Mouse (Mus musculus): ENCODE measurements at regions not wholly inside any gene's neighbourhood (a gene's known extent, or its start where the extent isn't known, plus 50 kb on each side); places are given as distances from the start of the nearest gene placed in this dataset.

DNA sequence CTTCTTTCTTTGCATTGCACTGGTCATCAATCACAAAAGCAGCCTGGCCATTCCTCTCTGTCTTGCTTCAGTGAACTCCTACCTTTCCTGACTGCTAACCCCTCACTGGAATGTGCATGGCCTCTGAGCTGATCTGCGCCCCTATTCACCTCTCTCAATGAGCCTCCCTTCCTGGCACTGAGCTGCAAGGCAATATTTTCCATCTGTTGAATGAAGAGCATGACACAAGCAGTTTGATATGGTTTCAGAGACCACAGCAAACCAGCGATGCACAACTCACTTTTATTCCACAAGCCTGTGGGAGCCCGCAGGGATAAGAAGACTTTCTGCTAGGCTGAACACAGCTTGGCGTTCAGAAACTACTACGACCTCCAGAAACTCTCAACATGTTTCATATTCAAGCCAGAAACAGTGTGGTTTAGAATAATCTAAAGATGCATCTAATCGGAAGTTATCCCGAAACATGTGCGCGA, 208.1 kb downstream of the Trim52 start:
- TF ChIP-seq CTCF (IDR thresholded peaks at IDR 0.05; ENCODE audit: control insufficient read depth, insufficient read depth, low read length) = no peak
- TF ChIP-seq POLR2A (IDR thresholded peaks at IDR 0.05; ENCODE audit: borderline replicate concordance, control insufficient read depth, low read depth, low read length) = no peak
- no peak overlapping the region for H3K4me3 ChIP-seq (replicated peaks; ENCODE audit: control insufficient read depth, low read depth, low read length)
- no peaks in the 10 kb centered on the region for H3K4me1 ChIP-seq (ENCODE audit: control insufficient read depth, insufficient read depth, low read length)
- no peak overlapping the region for H3K27ac ChIP-seq (ENCODE audit: control insufficient read depth, insufficient read depth, low read depth, low read length, poor library complexity)
- WGBS = 85% methylated on average over 9 of the region's 9 CpGs

DNA sequence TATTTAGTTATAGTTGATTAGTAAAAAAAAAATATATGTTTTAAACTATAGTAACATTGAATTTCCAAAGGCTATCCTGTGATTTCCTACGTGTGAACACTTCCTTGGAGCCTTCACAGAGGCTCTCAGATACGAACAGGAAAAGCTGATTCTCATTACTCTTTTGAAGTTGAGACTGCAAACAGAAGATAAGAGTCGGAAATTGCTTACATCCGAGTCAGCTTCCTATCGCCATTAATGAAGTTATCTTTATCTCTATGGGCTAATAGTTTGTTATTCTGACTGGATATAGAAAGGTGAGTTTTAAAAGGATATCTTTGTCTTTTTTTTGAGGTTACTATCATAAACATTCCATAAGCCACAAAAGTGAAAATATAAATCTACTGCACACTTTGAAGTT, 212.8 kb downstream of the Trim52 start:
- Histone ChIP-seq H3K27ac (ENCODE audit: control insufficient read depth, insufficient read depth, low read depth, low read length, poor library complexity) (no peak overlapping the region), H3K4me1 (ENCODE audit: control insufficient read depth, insufficient read depth, low read length) (no peaks in the 10 kb centered on the region), H3K4me3 (replicated peaks; ENCODE audit: control insufficient read depth, low read depth, low read length) (no peak overlapping the region)
- TF ChIP-seq POLR2A (IDR thresholded peaks at IDR 0.05; ENCODE audit: borderline replicate concordance, control insufficient read depth, low read depth, low read length) (no peak), CTCF (IDR thresholded peaks at IDR 0.05; ENCODE audit: control insufficient read depth, insufficient read depth, low read length) (no peak)
- 22% methylated on average over 5 of the region's 5 CpGs for WGBS

DNA sequence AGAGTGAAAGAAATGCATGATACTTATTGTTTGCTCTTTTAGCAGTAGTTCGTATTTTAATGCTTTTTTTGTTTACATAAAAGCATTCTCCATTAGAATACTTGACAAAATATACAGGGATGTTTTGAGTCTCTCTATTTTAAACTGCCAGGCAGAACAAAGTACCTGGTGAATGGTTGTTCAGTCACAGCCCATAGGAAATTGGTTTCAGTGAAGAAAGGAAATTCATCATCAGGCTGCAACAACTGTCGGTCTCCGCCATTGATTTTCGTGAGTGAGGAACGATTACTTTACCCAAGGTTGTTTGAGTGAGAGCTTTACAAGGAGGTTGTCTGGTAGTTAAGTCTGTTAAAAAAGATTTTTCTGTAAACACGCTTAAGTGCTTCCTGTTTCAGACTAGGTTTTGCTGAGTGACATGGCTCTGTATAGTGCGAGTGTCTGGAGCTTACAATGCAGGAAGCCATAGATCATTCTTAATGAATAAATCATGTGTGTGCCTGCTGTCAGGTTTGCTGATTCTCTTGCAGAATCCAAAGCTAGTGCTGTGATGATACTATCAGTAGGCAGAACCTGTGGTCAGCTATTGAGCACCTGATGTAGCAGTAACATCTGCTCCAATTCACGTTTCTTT, 221.8 kb downstream of the Trim52 start:
- TF ChIP-seq POLR2A (IDR thresholded peaks at IDR 0.05; ENCODE audit: borderline replicate concordance, control insufficient read depth, low read depth, low read length) (no peak), CTCF (IDR thresholded peaks at IDR 0.05; ENCODE audit: control insufficient read depth, insufficient read depth, low read length) (no peak)
- H3K4me3 ChIP-seq (replicated peaks; ENCODE audit: control insufficient read depth, low read depth, low read length) = no peak overlapping the region
- no peaks in the 10 kb centered on the region for H3K4me1 ChIP-seq (ENCODE audit: control insufficient read depth, insufficient read depth, low read length)
- 29% methylated on average over 8 of the region's 8 CpGs for WGBS
- H3K27ac ChIP-seq (ENCODE audit: control insufficient read depth, insufficient read depth, low read depth, low read length, poor library complexity) = no peak overlapping the region

DNA sequence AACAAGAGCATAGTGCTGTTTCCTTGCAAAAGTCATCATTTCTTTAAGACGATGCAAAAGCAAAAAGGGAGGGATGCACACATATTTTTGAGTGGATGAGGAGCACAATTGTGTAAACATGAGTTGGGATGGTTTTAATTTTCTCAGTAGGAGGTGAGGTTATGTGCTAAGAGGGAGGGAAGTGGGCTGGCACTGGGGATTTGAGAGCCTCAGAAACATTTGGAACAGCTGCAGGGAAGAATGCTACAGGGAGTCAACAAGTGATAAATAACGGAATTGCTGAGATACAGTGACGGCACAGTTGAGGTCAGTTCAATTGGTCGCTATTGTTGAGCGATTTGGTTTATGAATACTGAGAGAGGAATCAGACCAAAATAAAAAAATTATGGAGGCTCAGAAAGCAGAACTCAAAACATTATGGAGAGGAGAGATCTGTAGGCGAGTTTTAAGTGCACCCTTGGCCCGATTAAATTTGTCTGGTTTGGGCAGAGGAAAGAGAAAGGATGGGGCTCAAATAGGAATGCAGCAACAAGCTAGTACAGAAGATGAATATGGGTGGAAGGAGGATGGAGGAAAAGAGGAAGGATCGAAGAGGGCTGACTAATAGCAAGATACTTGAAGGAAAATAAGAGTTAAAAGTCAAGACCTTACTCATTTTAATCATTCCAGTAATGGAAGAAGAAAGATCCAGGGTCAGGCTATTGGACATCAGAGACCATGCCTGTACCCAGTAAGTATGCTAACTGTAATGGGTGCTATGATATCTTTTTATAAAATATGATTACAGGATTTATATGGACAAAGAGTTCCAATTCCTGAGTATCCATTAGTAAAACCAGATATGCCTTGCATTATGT, 259.0 kb downstream of the Trim52 start:
- Histone ChIP-seq H3K4me3 (replicated peaks; ENCODE audit: control insufficient read depth, low read depth, low read length) (no peak overlapping the region), H3K4me1 (ENCODE audit: control insufficient read depth, insufficient read depth, low read length) (no peaks in the 10 kb centered on the region), H3K27ac (ENCODE audit: control insufficient read depth, insufficient read depth, low read depth, low read length, poor library complexity) (no peak overlapping the region)
- WGBS = 79% methylated on average over 8 of the region's 8 CpGs
- TF ChIP-seq CTCF (IDR thresholded peaks at IDR 0.05; ENCODE audit: control insufficient read depth, insufficient read depth, low read length) (no peak), POLR2A (IDR thresholded peaks at IDR 0.05; ENCODE audit: borderline replicate concordance, control insufficient read depth, low read depth, low read length) (no peak)

DNA sequence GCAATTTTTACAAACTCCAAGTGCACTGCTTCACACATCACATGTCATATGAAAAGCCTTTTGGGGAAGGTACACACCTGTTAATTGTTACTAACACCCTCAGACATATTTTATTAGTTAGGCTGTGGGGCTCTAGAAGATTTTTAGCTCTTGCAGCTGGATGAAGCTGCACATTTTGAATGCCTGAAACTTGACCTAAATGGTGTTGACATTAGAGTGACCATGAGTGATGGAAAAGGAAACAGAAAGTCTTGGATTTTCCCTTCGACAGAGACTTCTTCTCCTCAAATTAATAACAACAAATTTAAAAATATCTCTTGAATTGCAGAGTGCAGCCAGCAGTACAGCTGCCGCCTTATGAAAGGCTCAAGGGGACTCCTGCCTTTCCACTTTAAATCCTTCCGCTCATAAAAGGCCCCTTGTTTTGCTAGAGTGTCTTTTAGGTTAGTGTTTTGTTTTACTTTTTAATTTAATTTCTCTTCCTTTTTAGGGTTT, 259.7 kb downstream of the Trim52 start:
- Histone ChIP-seq H3K4me1 (ENCODE audit: control insufficient read depth, insufficient read depth, low read length) (no peaks in the 10 kb centered on the region), H3K27ac (ENCODE audit: control insufficient read depth, insufficient read depth, low read depth, low read length, poor library complexity) (no peak overlapping the region), H3K4me3 (replicated peaks; ENCODE audit: control insufficient read depth, low read depth, low read length) (no peak overlapping the region)
- no peak for TF ChIP-seq POLR2A (IDR thresholded peaks at IDR 0.05; ENCODE audit: borderline replicate concordance, control insufficient read depth, low read depth, low read length)
- TF ChIP-seq CTCF (IDR thresholded peaks at IDR 0.05; ENCODE audit: control insufficient read depth, insufficient read depth, low read length) = no peak
- 77% methylated on average over 3 of the region's 3 CpGs for WGBS

DNA sequence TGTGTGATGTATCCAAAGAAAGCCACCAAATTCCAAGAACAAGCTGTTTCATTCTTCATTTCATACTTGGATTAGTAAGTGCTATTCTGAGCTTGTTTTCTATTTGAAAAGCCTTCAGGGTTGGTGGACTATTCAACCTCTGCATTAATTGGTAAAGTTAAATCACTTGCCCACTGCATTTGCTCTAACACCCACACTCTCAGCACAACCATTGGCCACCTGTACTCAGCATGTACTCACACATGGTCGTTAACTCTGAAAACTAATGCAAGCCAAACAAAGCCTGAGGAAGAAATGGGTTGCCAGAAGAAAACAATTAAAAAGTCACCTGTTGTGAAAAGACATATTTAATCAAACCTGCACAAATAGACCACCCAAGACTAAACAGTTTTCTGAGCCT, 267.5 kb downstream of the Trim52 start:
- TF ChIP-seq CTCF (IDR thresholded peaks at IDR 0.05; ENCODE audit: control insufficient read depth, insufficient read depth, low read length) (no peak), POLR2A (IDR thresholded peaks at IDR 0.05; ENCODE audit: borderline replicate concordance, control insufficient read depth, low read depth, low read length) (no peak)
- H3K4me1 ChIP-seq (ENCODE audit: control insufficient read depth, insufficient read depth, low read length) = no peaks in the 10 kb centered on the region
- WGBS = 68% methylated on average over 1 of the region's 1 CpGs
- H3K4me3 ChIP-seq (replicated peaks; ENCODE audit: control insufficient read depth, low read depth, low read length) = no peak overlapping the region
- H3K27ac ChIP-seq (ENCODE audit: control insufficient read depth, insufficient read depth, low read depth, low read length, poor library complexity) = no peak overlapping the region

DNA sequence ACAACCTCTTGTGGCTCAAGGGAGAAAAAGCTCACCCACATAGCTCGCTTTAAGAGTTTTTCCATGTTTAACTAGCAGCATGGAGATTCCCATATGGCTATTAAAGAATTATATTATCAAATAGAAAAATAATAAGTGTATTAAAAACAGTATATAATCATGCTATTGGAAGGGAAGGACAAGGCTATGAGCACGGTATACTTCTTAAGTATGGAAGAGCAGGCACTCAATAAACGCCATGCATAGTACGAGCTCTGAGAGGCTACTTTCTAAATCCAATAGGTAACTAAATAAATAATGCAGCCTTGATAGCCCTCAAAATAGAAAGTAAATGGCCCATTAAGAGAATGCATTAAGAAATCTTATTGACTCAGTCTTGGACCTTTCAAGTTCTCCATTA, 273.6 kb downstream of the Trim52 start:
- Histone ChIP-seq H3K4me3 (replicated peaks; ENCODE audit: control insufficient read depth, low read depth, low read length) (no peak overlapping the region), H3K27ac (ENCODE audit: control insufficient read depth, insufficient read depth, low read depth, low read length, poor library complexity) (no peak overlapping the region), H3K4me1 (ENCODE audit: control insufficient read depth, insufficient read depth, low read length) (no peaks in the 10 kb centered on the region)
- TF ChIP-seq CTCF (IDR thresholded peaks at IDR 0.05; ENCODE audit: control insufficient read depth, insufficient read depth, low read length) (no peak), POLR2A (IDR thresholded peaks at IDR 0.05; ENCODE audit: borderline replicate concordance, control insufficient read depth, low read depth, low read length) (no peak)
- 83% methylated on average over 4 of the region's 4 CpGs for WGBS

DNA sequence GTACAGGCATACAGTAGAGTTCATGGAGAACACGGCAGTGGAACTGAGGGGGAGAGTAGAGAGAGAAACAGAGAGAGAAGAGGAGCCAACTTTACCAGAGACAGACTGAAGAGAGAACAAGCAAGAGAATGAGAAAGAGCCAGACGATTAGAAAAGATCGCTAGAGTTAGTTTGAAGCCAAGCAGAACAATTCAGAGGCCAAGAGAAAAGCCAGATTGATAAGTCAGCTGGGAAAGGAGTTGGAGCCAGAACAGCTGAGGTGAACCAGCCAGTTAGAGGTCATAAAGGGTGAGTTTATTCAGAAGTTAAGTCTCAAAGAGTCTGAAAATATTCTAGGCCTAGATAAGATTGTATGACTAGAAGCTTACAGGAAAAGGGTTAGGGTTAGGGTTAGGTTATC, 281.7 kb downstream of the Trim52 start:
- no peaks in the 10 kb centered on the region for H3K4me1 ChIP-seq (ENCODE audit: control insufficient read depth, insufficient read depth, low read length)
- no peak for TF ChIP-seq POLR2A (IDR thresholded peaks at IDR 0.05; ENCODE audit: borderline replicate concordance, control insufficient read depth, low read depth, low read length)
- no peak for TF ChIP-seq CTCF (IDR thresholded peaks at IDR 0.05; ENCODE audit: control insufficient read depth, insufficient read depth, low read length)
- no peak overlapping the region for H3K27ac ChIP-seq (ENCODE audit: control insufficient read depth, insufficient read depth, low read depth, low read length, poor library complexity)
- no peak overlapping the region for H3K4me3 ChIP-seq (replicated peaks; ENCODE audit: control insufficient read depth, low read depth, low read length)
- WGBS = 63% methylated on average over 3 of the region's 3 CpGs

Data from bone marrow, adult 2 months (tissue).